Mouse (Mus musculus) hindbrain, embryonic 15.5 days (tissue): ENCODE measurements at regions not wholly inside any gene's neighbourhood (a gene's known extent, or its start where the extent isn't known, plus 50 kb on each side); places are given as distances from the start of the nearest gene placed in this dataset.

Experiments
- ATAC-seq: fragments of 200-750 bp; cut with Nextera tagmentation; 2 replicates; pipeline ENCODE4 v1.8.0; 2017; ENCODE audit warnings: low read depth, moderate number of reproducible peaks, moderate TSS enrichment; ENCODE audit not compliant: low FRiP score
- H3K27ac ChIP-seq: fragments of 300-500 bp; sonication (generic); replicated peaks from 2 replicates; pipeline ENCODE4 v1.5.1; 2015; ENCODE audit warnings: mild to moderate bottlenecking, inconsistent platforms
- H3K27me3 ChIP-seq: fragments of 300-500 bp; sonication (generic); 2 replicates; pipeline ENCODE4 v1.6.1; 2015; ENCODE audit warnings: control low read depth, inconsistent platforms
- H3K36me3 ChIP-seq: fragments of 300-500 bp; sonication (generic); 2 replicates; pipeline ENCODE4 v1.6.1; 2015; ENCODE audit warnings: control low read depth, inconsistent platforms
- H3K4me1 ChIP-seq: fragments of 300-500 bp; sonication (generic); replicated peaks from 2 replicates; pipeline ENCODE4 v1.6.1; 2015; ENCODE audit warnings: control low read depth, inconsistent platforms
- H3K4me2 ChIP-seq: fragments of 300-500 bp; sonication (generic); 2 replicates; pipeline ENCODE4 v1.6.1; 2015; ENCODE audit warnings: moderate library complexity, mild to moderate bottlenecking, inconsistent platforms
- H3K4me3 ChIP-seq: fragments of 300-500 bp; sonication (generic); 2 replicates; pipeline ENCODE4 v1.5.1; 2015; ENCODE audit warnings: mild to moderate bottlenecking, inconsistent platforms
- H3K9ac ChIP-seq: fragments of 300-500 bp; sonication (generic); 2 replicates; pipeline ENCODE4 v1.6.1; 2015; ENCODE audit warnings: inconsistent platforms
- H3K9me3 ChIP-seq: fragments of 300-500 bp; sonication (generic); 2 replicates; pipeline ENCODE4 v1.6.1; 2016; ENCODE audit warnings: control low read depth, inconsistent platforms
- WGBS: fragments of 180-500 bp; shearing (Covaris S2); methylation state at CpG from one replicate; pipeline ENCODE4 v1.1.7; 2015; 5-methylcytosine and 5-hydroxymethylcytosine counted together

DNA sequence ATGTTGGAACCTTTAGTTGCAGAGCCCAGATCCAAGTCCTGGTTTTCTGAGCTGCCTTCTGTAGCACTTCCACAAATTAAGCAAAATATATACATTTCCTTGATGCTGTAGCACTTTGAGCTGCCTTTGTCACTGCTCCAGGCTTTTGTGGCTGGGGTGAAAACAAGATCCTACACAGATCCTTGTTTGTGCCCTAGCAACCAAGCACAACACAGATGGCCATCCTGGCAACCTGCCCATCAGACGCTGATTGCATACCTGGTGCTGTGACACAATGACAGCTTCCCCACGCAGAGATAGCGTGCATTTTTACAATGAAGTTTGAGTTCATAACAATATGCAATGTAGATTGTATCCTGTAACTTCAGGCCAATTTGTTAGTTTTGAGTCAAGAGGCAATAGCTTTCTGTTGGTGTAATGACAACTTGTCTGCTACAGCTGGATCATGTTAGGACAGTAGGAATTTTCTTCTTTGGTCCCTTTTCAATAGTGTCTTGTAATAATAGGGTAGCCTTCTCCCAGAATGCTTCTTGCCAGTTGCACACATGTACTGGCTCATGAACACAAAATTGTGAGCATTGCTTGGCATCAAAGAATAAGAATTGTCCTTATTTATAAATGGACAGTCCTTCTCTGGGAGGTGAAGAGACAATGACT, 153.5 kb upstream of the Tnc start:
- no peaks in the 10 kb centered on the region for H3K27me3 ChIP-seq
- no peak overlapping the region for H3K27ac ChIP-seq
- no peak overlapping the region for H3K4me3 ChIP-seq
- H3K9ac ChIP-seq, result no peak overlapping the region
- peak; percentile 79 for ATAC-seq
- H3K36me3 ChIP-seq, result no peaks in the 10 kb centered on the region
- no peaks in the 10 kb centered on the region for H3K9me3 ChIP-seq
- no peak overlapping the region for H3K4me2 ChIP-seq
- H3K4me1 ChIP-seq, result 0 out of 2 replicates have a peak, but pooled peaks cover 5% of the 10 kb centered on the region
- WGBS, result 44% methylated on average over 3 of the region's 3 CpGs

DNA sequence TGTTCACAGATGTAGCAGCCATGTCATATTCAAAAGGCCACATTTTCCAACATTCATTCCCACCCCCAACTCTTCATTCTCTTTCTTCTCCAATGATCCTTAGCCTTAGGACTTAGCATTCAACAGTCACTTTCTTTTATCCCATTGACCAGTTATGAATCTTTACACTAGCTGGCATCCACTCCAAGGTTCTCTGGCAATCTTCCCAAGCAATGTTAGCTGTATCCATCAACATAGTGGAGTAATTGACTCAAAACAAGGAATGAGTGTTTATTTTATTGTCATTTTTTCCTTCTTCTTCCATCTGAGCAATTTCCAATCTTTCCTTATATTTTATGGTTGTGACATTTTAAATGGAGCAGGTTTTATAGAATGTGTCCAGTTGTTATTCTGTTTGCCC, 138.2 kb upstream of the Tnc start:
- Histone ChIP-seq H3K36me3 (no peaks in the 10 kb centered on the region), H3K4me3 (no peak overlapping the region), H3K27ac (no peak overlapping the region), H3K27me3 (no peaks in the 10 kb centered on the region), H3K4me2 (no peak overlapping the region), H3K9me3 (no peaks in the 10 kb centered on the region), H3K4me1 (no peaks in the 10 kb centered on the region), H3K9ac (no peak overlapping the region)
- ATAC-seq, result no peak

DNA sequence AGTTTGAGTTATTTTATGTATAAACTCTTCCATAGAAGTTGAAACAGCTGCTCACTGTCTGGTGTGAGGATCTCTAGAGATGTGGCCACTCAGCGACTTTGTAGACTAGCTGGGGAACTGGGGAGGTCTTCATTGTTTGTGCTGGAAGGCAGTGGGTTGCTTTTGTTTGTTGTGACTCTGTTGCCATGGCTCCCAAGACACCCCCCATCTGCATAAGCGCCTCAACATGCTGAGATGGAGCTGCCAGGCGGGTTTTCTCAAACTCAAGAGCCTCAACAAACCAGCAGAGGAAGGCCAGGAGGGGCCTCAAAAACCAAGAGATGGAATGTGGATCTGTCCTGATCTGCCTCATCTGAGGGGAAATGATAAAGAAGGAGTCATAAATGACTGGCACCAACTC, 129.1 kb upstream of the Tnc start:
- no peaks in the 10 kb centered on the region for H3K27me3 ChIP-seq
- H3K9ac ChIP-seq, result no peak overlapping the region
- no peaks in the 10 kb centered on the region for H3K36me3 ChIP-seq
- no peaks in the 10 kb centered on the region for H3K4me1 ChIP-seq
- no peak overlapping the region for H3K4me2 ChIP-seq
- H3K4me3 ChIP-seq, result no peak overlapping the region
- WGBS, result 12% methylated on average over 3 of the region's 3 CpGs
- ATAC-seq, result no peak
- H3K9me3 ChIP-seq, result no peaks in the 10 kb centered on the region
- H3K27ac ChIP-seq, result no peak overlapping the region

DNA sequence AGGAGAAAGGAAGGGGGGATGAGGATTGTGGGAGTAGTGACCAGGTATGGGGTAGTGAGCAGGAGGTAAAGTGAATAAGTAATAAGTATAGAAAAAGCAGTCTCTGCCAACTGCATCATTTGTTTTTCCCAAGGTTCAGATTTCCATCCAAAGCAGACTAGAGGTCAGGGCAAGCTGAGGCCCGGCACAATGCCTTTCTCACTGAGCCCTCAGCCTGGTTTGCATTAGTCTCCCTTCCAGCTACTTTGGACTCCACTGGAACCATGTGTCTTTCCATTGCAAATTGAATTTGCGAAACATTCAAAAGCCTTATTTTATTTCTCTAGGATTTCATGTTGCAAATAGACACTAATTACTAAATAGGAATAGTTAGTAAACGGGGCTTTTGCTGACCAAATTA, 124.7 kb upstream of the Tnc start:
- no peak overlapping the region for H3K4me2 ChIP-seq
- 87% methylated on average over 3 of the region's 3 CpGs for WGBS
- no peaks in the 10 kb centered on the region for H3K27me3 ChIP-seq
- H3K36me3 ChIP-seq, result no peaks in the 10 kb centered on the region
- H3K4me1 ChIP-seq, result no peaks in the 10 kb centered on the region
- no peak for ATAC-seq
- H3K4me3 ChIP-seq, result no peak overlapping the region
- H3K9me3 ChIP-seq, result no peaks in the 10 kb centered on the region
- H3K27ac ChIP-seq, result no peak overlapping the region
- no peak overlapping the region for H3K9ac ChIP-seq

DNA sequence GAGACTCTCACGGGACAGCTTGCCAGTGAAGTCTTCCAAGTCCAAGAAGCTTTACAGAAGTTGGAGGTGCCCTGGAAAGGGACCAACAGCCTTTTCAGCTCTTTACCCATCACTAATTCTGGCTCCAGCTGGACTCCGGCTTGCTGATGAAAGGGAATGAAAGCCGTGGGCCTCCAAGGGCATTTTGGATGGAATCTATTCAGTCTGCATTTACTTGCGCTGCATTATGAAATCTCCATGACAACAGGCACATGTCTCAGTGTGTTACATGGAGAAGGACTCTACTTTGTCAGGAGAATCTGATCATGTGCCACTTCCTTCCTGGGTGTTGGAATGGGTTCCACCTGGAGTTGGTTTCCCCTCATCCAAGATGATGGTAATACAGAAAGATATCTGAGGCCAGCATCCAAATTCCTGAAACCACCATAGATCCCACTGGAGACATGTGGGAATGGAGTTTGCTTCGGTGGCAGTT, 102.2 kb upstream of the Tnc start:
- Histone ChIP-seq H3K4me2 (no peak overlapping the region), H3K27ac (peak overlapping the region; percentile 48), H3K27me3 (no peaks in the 10 kb centered on the region), H3K9ac (no peak overlapping the region), H3K4me1 (peaks cover 9% of the 10 kb centered on the region; the same call in 1 of the 2 replicates), H3K9me3 (no peaks in the 10 kb centered on the region), H3K36me3 (no peaks in the 10 kb centered on the region), H3K4me3 (no peak overlapping the region)
- peak; percentile 92 for ATAC-seq
- WGBS, result 34% methylated on average over 5 of the region's 5 CpGs

DNA sequence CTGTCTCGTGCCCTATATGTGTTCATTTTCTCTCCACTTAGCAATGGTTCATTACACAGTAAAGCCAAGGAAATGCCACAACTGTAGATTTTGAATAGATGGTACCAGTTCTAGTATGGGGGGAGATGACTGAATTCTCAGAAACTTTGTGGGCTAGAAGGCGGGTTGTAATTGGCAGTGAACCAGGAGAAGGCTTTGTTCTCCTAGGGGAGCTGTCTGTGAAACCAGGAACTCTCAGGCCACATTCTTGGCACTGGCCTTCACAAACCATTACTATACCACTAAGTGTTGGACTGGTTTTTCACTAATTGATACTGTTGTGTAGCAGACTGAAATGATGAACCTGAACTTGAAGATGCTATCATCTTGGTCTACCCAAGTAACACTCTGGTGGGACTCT, 99.1 kb upstream of the Tnc start:
- Histone ChIP-seq H3K9me3 (no peaks in the 10 kb centered on the region), H3K9ac (no peak overlapping the region), H3K4me1 (peaks cover 13% of the 10 kb centered on the region; the same call in 1 of the 2 replicates), H3K4me3 (no peak overlapping the region), H3K27me3 (no peaks in the 10 kb centered on the region), H3K27ac (no peak overlapping the region), H3K4me2 (no peak overlapping the region), H3K36me3 (no peaks in the 10 kb centered on the region)
- 52% methylated on average over 2 of the region's 2 CpGs for WGBS
- ATAC-seq, result no peak

DNA sequence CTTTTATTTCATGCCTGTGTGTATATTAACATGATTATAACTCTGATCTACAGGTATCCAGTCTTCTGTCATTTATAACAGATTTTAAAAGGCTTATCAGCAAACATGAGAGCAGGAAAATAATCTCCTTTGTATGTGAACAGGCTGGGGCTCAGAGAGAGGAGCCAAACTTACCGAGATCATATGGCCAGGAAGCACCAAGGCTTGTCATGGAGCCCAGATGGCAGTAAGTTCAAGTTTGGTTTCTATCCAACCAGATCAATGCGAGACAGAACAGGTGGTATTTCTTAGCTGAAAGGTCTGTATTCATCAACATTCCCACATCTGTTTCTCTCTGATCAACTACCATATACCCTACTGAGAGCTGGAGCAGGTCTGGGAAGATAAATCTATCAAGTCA, 96.1 kb upstream of the Tnc start:
- H3K4me1 ChIP-seq, result 0 out of 2 replicates have a peak, but pooled peaks cover 4% of the 10 kb centered on the region
- H3K27ac ChIP-seq, result peak overlapping the region; percentile 51; the same call in 1 of the 2 replicates
- H3K27me3 ChIP-seq, result no peaks in the 10 kb centered on the region
- no peak overlapping the region for H3K9ac ChIP-seq
- WGBS, result 70% methylated on average over 2 of the region's 2 CpGs
- H3K4me3 ChIP-seq, result no peak overlapping the region
- H3K36me3 ChIP-seq, result no peaks in the 10 kb centered on the region
- ATAC-seq, result no peak
- H3K4me2 ChIP-seq, result no peak overlapping the region
- no peaks in the 10 kb centered on the region for H3K9me3 ChIP-seq

DNA sequence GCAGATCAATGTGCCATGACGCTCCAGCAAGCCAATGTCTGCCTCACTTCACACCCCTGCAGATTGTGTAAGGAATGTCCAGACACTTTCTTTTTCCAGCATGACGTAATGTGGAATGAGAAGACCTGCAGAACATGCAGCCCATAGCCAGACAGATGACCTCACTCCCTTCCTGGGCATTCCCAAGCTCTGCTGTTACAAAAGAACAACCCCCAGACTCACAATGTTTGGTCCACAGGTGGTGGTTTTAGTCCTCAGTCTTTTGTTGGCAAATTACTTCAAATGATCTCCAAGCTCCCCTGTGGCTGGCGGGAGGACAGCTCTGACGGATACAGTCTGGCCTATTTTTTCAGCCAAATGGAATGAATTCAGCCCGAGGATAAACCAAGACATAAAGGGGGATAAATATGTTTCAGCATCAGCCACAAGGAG, 95.6 kb upstream of the Tnc start:
- 47% methylated on average over 5 of the region's 5 CpGs for WGBS
- H3K4me3 ChIP-seq, result no peak overlapping the region
- H3K36me3 ChIP-seq, result no peaks in the 10 kb centered on the region
- H3K9ac ChIP-seq, result no peak overlapping the region
- H3K9me3 ChIP-seq, result no peaks in the 10 kb centered on the region
- H3K4me1 ChIP-seq, result 0 out of 2 replicates have a peak, but pooled peaks cover 4% of the 10 kb centered on the region
- H3K27ac ChIP-seq, result peak overlapping the region; percentile 51; the same call in 1 of the 2 replicates
- peak; percentile 66 for ATAC-seq
- H3K4me2 ChIP-seq, result no peak overlapping the region
- H3K27me3 ChIP-seq, result no peaks in the 10 kb centered on the region

DNA sequence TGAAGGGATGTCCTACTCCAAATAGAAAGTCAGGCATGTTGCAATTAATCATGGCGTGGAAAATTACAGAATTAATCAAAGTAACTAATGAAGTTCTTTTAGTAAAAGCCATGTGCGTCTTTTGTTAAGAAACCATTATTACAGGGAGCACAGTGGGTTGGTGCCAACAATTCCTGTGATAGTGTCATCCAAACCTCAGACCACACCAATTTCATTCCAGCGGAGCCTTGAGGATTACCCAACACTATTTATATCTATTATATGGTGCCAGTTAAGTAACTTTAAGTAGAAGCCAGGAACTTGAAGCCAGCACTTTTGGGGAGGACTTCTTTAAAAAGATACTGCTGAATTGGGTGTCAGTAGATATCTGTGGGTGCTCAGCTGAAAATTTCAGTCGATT, 93.0 kb upstream of the Tnc start:
- WGBS, result 82% methylated on average over 4 of the region's 4 CpGs
- Histone ChIP-seq H3K4me3 (no peak overlapping the region), H3K36me3 (no peaks in the 10 kb centered on the region), H3K9ac (no peak overlapping the region), H3K27me3 (no peaks in the 10 kb centered on the region), H3K27ac (no peak overlapping the region), H3K9me3 (no peaks in the 10 kb centered on the region), H3K4me1 (0 out of 2 replicates have a peak, but pooled peaks cover 4% of the 10 kb centered on the region), H3K4me2 (no peak overlapping the region)
- no peak for ATAC-seq

DNA sequence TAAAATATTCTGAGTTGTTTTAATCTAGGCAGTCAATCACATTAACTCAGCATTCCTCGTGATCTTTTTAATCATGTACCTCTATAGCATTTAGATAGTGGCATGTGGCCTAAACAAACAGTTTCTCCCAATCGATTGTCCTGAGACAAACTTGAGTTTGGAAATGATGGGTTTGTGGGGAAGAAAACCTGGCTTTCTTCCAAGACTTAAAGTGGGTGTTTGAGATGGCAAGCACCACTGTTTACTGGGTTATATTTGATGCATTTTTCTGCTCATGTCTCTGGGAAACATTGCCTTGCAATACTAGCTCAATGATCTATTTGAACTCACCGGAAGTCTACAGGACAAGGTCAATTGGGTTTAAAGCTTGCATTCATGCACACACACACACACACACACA, 88.2 kb upstream of the Tnc start:
- no peaks in the 10 kb centered on the region for H3K36me3 ChIP-seq
- H3K27me3 ChIP-seq, result no peaks in the 10 kb centered on the region
- H3K4me3 ChIP-seq, result no peak overlapping the region
- no peak overlapping the region for H3K4me2 ChIP-seq
- H3K27ac ChIP-seq, result no peak overlapping the region
- no peak overlapping the region for H3K9ac ChIP-seq
- 81% methylated on average over 3 of the region's 3 CpGs for WGBS
- H3K4me1 ChIP-seq, result no peaks in the 10 kb centered on the region
- ATAC-seq, result no peak
- no peaks in the 10 kb centered on the region for H3K9me3 ChIP-seq

DNA sequence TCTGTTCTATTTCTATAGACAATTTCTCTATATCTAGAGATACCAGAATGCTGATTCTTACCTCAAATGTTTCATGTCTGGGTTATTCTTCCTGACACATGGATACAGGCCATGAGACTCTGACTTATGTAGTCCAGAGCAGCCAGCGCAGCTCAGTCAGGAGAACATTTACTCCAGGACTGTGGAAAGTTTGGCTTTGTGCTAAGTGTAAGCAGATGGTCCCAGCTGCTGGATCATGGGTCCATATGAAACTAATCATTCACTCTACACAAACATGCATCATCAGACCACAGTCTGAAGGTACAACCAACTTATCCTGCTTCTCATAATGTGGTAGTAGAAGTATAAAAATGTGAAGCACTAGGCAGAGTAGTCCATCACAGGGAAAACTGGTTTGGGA, 82.5 kb upstream of the Tnc start:
- Histone ChIP-seq H3K9ac (no peak overlapping the region), H3K4me3 (no peak overlapping the region), H3K27ac (no peak overlapping the region), H3K27me3 (no peaks in the 10 kb centered on the region), H3K36me3 (no peaks in the 10 kb centered on the region), H3K4me1 (no peaks in the 10 kb centered on the region), H3K4me2 (no peak overlapping the region), H3K9me3 (no peaks in the 10 kb centered on the region)
- ATAC-seq, result no peak
- 89% methylated on average over 1 of the region's 1 CpGs for WGBS

DNA sequence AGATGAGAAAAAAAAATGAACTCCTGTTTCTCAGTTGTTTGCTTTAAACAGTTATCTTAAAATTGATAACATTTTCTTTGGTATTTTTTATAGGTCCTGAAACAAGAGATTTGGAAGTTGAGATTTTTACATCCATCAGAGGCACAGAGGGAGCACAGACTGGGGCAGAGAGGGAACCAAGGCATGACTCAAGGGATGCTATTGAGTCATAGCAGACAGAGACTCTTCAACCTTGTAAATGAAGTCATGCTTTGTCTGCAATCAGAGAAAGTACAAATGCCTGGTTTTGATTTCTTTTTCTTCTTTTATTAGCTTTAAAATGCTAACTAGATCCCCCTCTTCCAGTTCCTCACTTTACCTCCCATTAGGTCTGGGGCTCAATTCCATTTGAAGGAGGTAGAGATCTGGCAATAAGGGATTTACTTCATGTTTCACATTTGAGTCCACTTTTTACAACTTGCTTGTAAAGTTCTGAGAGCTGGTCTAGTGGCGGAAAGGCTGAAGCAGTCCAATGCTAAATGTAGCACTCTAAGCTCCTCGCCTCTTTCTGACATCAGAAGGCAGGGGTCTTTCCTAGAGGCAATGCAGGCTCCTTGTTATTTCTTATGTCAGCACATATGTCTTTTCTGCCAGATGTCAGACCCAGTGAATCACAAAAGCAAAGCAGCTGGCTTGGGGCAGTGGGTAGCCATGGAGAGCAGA, 77.7 kb upstream of the Tnc start:
- H3K4me1 ChIP-seq, result no peaks in the 10 kb centered on the region
- WGBS, result 88% methylated on average over 2 of the region's 2 CpGs
- ATAC-seq, result no peak

More for the DNA sequence above, 77.7 kb upstream of the Tnc start:
- H3K4me3 ChIP-seq, result no peak overlapping the region
- no peaks in the 10 kb centered on the region for H3K9me3 ChIP-seq
- no peak overlapping the region for H3K27ac ChIP-seq
- no peaks in the 10 kb centered on the region for H3K27me3 ChIP-seq
- no peaks in the 10 kb centered on the region for H3K36me3 ChIP-seq
- H3K4me2 ChIP-seq, result no peak overlapping the region
- H3K9ac ChIP-seq, result no peak overlapping the region
